Mouse (Mus musculus) bone marrow macrophage, adult 2 months (primary cell): Measurements from ENCODE around the gene Tmem156.

Source experiments
- CTCF ChIP-seq: IDR thresholded peaks from 2 replicates; pipeline ENCODE4 v1.5.1; 2012; ENCODE audit warnings: low read depth, mild to moderate bottlenecking, low read length, moderate library complexity
- POLR2A ChIP-seq: IDR thresholded peaks from 2 replicates; pipeline ENCODE4 v1.6.1; 2012; ENCODE audit warnings: mild to moderate bottlenecking, low read depth, low read length, borderline replicate concordance

GRCm38 (mm10) chr5:65045642-65046370 lies 46.1 kb downstream of the Tmem156 start:
- no peak for TF ChIP-seq CTCF
- TF ChIP-seq POLR2A, result no peak
